Mouse (Mus musculus): ENCODE data around the gene Snf8. TPM values are rescaled to one million over a fixed set of nuclear protein-coding genes. Genes with fewer than 3 reads are reported as not detected.

Snf8 gene
- polyA plus RNA-seq (2014; fragmentation: Nextera tagmentation; extraction: Ambion mirVana): 34.2 and 63.5 TPM in 2 replicates

DNA sequence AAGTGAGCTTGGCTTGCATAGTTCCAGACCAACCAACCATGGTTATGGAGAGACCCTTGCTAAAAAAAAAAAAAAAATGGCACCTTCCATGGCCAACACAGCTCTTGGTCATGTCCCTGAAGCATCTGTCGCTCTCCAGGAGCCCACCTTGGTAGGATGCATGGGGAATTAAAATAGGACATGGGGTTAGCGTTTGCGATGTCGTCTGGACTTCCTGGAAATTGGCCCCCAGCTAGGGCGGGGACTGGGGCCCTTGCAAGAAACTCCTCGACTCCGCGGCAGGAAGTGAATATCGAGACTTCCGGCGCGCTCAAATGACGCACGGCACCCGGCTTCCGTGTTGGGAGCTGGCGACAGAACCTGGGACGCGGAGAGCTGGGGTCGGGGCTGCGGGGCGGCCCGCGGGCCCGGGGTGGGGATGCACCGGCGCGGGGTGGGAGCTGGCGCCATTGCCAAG lies at the start of gene Snf8:
TSS of gene Snf8 (plus strand) at position 290 of the 457 bp plus-strand sequence.
- peaks cover 4% of the 10 kb centered on the region for H3K4me1 ChIP-seq (ENCODE audit: control insufficient read depth, insufficient read depth, low read length)
- peak within 1 kb of the TSS; percentile 75 for H3K4me3 ChIP-seq (ENCODE audit: low read length)
- H3K36me3 ChIP-seq (ENCODE audit: control insufficient read depth, insufficient read depth, low read length): peaks cover 5% of the 10 kb centered on the region
- peak; percentile 87 for ATAC-seq (ENCODE audit: low FRiP score, low TSS enrichment)
- 0 out of 2 replicates have a peak within 1 kb of the TSS, but pooled peaks have one; percentile 4 for H3K27ac ChIP-seq (ENCODE audit: low read depth, low read length)
- WGBS: under 1% methylated on average over 29 of the region's 29 CpGs
- H3K27me3 ChIP-seq (ENCODE audit: control insufficient read depth, insufficient read depth, low read length): no peaks in the 10 kb centered on the region
- peak within 1 kb of the TSS; percentile 70 for H3K9ac ChIP-seq (ENCODE audit: low read depth, low read length)
- no peaks in the 10 kb centered on the region for H3K9me3 ChIP-seq (ENCODE audit: control insufficient read depth, low read length)
- H3K4me2 ChIP-seq (replicated peaks; ENCODE audit: low read depth, low read length): peak within 1 kb of the TSS; percentile 80

DNA sequence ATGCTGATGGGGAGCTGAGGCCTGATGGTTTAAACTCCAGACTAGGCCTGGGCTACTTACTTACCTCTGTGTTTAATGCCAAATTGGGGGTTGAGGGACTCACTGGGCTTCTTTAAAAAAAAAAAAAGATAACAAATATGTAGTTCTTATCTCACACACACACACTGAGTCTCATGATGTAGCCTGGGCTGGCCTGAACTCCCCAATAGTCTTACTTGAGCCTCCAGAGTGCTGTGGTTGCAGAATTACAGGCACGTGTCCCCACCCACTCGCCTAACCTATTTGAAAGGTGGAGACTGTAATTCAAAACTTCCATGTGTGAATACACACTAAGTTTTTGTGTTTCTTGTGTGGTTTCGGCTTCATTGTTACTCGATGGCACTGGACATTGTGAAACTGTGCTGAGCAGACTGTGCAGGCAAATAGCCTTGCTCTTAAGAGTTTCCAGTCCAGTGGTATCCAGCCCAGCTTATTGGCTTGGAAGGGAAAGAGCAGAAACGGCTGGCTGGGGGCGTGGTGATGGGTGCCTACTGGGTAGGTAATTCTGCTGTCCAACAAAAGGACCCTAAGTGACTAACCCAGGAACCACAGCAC lies 46.7 kb upstream of the Snf8 start:
- peaks cover 61% of the 10 kb centered on the region for H3K4me1 ChIP-seq (ENCODE audit: control insufficient read depth, insufficient read depth, low read length)
- WGBS: 65% methylated on average over 6 of the region's 6 CpGs
- ATAC-seq (ENCODE audit: low FRiP score, low TSS enrichment): no peak
- H3K4me3 ChIP-seq (ENCODE audit: low read length): no peak overlapping the region
- no peak overlapping the region for H3K9ac ChIP-seq (ENCODE audit: low read depth, low read length)
- peak overlapping the region; percentile 39; the same call in 1 of the 2 replicates for H3K27ac ChIP-seq (ENCODE audit: low read depth, low read length)
- H3K27me3 ChIP-seq (ENCODE audit: control insufficient read depth, insufficient read depth, low read length): no peaks in the 10 kb centered on the region
- H3K36me3 ChIP-seq (ENCODE audit: control insufficient read depth, insufficient read depth, low read length): peaks cover 14% of the 10 kb centered on the region; the same call in 1 of the 2 replicates
- H3K4me2 ChIP-seq (replicated peaks; ENCODE audit: low read depth, low read length): no peak overlapping the region
- no peaks in the 10 kb centered on the region for H3K9me3 ChIP-seq (ENCODE audit: control insufficient read depth, low read length)

DNA sequence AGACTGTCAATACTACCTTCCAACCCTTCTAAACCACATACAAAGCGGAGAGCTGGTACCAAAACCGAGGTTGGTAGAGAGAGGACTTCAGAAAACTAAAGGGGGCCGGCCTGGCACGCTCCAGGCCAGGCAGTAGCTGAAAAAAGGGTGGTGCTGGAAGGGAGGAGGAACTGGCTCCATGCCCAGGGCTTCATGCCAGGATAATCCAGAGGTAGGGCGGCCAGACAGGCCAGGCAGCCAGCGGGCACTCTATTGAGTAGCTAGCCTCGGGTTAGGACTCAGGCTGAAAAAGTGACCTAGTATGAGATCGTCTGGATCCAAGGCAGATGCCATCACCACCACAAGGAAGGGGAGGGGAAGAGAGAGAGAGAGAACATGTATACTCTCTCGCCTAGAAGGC lies 46.2 kb upstream of the Snf8 start:
- H3K4me1 ChIP-seq (ENCODE audit: control insufficient read depth, insufficient read depth, low read length): peaks cover 61% of the 10 kb centered on the region

DNA sequence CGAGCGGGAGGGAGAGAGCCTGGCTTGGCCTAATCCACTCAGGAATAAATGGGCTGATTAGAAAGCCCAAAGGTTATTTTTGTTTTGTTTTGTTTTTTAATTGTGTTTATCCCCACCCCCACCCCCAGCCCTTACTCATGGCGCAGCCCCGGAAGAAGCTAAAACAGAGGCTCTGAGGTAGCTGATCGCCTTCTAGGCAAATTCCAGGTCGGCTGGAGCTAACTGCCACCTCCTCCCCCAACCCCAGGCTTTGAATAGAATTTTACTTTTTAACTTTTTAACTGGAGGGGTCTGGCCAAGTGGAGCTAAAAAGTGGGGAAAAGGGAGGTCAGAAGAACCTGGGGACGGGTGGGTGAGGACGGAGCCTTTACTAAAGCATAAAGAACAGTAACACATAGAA lies 44.8 kb upstream of the Snf8 start:
- no peak for ATAC-seq (ENCODE audit: low FRiP score, low TSS enrichment)
- H3K9me3 ChIP-seq (ENCODE audit: control insufficient read depth, low read length): no peaks in the 10 kb centered on the region
- peak overlapping the region; percentile 41 for H3K4me3 ChIP-seq (ENCODE audit: low read length)
- peaks cover 14% of the 10 kb centered on the region; the same call in 1 of the 2 replicates for H3K36me3 ChIP-seq (ENCODE audit: control insufficient read depth, insufficient read depth, low read length)
- WGBS: 40% methylated on average over 8 of the region's 8 CpGs
- no peaks in the 10 kb centered on the region for H3K27me3 ChIP-seq (ENCODE audit: control insufficient read depth, insufficient read depth, low read length)
- peak overlapping the region; percentile 67; the same call in 1 of the 2 replicates for H3K9ac ChIP-seq (ENCODE audit: low read depth, low read length)
- H3K4me2 ChIP-seq (replicated peaks; ENCODE audit: low read depth, low read length): peak overlapping the region; percentile 81
- peaks cover 64% of the 10 kb centered on the region for H3K4me1 ChIP-seq (ENCODE audit: control insufficient read depth, insufficient read depth, low read length)
- peak overlapping the region; percentile 97 for H3K27ac ChIP-seq (ENCODE audit: low read depth, low read length)

More for the DNA sequence above, 46.2 kb upstream of the Snf8 start:
- no peak for ATAC-seq (ENCODE audit: low FRiP score, low TSS enrichment)
- H3K4me3 ChIP-seq (ENCODE audit: low read length): no peak overlapping the region
- 58% methylated on average over 9 of the region's 9 CpGs for WGBS
- H3K9ac ChIP-seq (ENCODE audit: low read depth, low read length): no peak overlapping the region
- H3K4me2 ChIP-seq (replicated peaks; ENCODE audit: low read depth, low read length): no peak overlapping the region
- peak overlapping the region; percentile 39; the same call in 1 of the 2 replicates for H3K27ac ChIP-seq (ENCODE audit: low read depth, low read length)
- H3K9me3 ChIP-seq (ENCODE audit: control insufficient read depth, low read length): no peaks in the 10 kb centered on the region
- no peaks in the 10 kb centered on the region for H3K27me3 ChIP-seq (ENCODE audit: control insufficient read depth, insufficient read depth, low read length)
- H3K36me3 ChIP-seq (ENCODE audit: control insufficient read depth, insufficient read depth, low read length): peaks cover 14% of the 10 kb centered on the region; the same call in 1 of the 2 replicates

DNA sequence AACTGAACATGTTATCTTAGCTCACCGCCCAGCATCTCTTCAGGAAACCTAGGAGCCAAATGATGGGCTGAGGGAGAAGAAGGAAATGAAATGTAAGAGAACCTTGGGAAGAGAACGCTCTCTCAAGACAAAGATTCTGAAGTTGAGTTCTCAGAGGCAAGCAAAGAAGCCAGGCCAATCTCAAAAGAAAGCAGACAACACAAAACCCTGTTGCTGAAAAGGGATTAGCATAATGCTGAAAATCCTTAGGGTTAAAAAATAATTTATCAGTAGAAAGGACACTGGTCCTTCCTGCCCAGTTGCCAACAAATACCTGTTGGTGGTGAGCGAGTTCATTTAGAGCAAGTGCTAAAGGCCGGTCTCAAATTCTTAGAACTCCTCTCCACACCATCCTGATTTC lies 44.3 kb upstream of the Snf8 start:
- WGBS: 34% methylated on average over 4 of the region's 4 CpGs
- H3K9ac ChIP-seq (ENCODE audit: low read depth, low read length): peak overlapping the region; percentile 67; the same call in 1 of the 2 replicates
- H3K4me1 ChIP-seq (ENCODE audit: control insufficient read depth, insufficient read depth, low read length): peaks cover 66% of the 10 kb centered on the region
- peak overlapping the region; percentile 97 for H3K27ac ChIP-seq (ENCODE audit: low read depth, low read length)
- H3K4me2 ChIP-seq (replicated peaks; ENCODE audit: low read depth, low read length): peak overlapping the region; percentile 81
- H3K4me3 ChIP-seq (ENCODE audit: low read length): peak overlapping the region; percentile 41
- ATAC-seq (ENCODE audit: low FRiP score, low TSS enrichment): no peak
- no peaks in the 10 kb centered on the region for H3K27me3 ChIP-seq (ENCODE audit: control insufficient read depth, insufficient read depth, low read length)
- H3K9me3 ChIP-seq (ENCODE audit: control insufficient read depth, low read length): no peaks in the 10 kb centered on the region
- H3K36me3 ChIP-seq (ENCODE audit: control insufficient read depth, insufficient read depth, low read length): peaks cover 14% of the 10 kb centered on the region; the same call in 1 of the 2 replicates

DNA sequence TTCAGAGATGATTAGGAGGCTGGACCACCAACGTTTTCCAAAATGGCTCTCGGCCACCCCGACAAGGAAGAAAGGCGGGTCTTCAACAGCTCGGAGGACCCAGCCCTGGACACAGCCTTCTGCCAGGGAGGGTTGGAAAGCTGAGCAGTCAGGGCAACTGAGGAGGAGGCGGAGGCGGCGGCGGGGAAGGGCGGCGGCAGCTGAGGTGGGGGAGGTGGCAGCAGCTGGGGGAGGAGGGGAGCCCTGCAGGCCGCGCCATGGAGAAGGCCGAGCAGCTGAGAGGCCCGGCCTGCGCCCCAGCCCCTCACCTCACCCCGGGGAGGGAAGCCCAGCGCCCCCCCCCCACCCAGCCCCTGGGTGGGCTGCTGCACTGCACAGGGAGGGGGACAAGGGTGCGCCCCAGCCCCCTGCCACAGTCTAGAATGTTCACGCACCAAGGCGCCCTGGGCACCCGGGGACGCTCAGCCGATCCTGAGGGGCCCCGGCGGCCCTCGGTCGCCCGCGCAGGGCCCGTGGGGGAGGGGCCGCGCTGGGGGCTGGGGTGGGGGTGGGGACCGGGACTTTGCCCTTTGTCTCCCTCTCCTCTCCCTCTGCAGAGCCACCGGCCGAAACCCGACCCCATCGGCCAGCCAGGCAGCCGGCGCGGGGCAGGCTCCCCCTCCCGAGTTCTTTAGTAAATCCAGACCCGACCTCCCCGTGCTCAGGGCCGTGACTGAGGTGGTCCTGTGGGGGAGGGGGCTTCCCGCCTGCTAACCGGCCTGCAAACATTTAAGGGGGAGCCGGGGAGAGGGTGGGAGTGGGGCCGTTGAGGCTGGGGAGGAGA lies 43.6 kb upstream of the Snf8 start:
- ATAC-seq (ENCODE audit: low FRiP score, low TSS enrichment): peak; percentile 92
- H3K9ac ChIP-seq (ENCODE audit: low read depth, low read length): peak overlapping the region; percentile 67
- peak overlapping the region; percentile 41 for H3K4me3 ChIP-seq (ENCODE audit: low read length)
- H3K9me3 ChIP-seq (ENCODE audit: control insufficient read depth, low read length): no peaks in the 10 kb centered on the region
- 3% methylated on average over 37 of the region's 49 CpGs for WGBS
- H3K4me1 ChIP-seq (ENCODE audit: control insufficient read depth, insufficient read depth, low read length): peaks cover 66% of the 10 kb centered on the region
- H3K36me3 ChIP-seq (ENCODE audit: control insufficient read depth, insufficient read depth, low read length): peaks cover 14% of the 10 kb centered on the region; the same call in 1 of the 2 replicates
- peak overlapping the region; percentile 97 for H3K27ac ChIP-seq (ENCODE audit: low read depth, low read length)
- no peaks in the 10 kb centered on the region for H3K27me3 ChIP-seq (ENCODE audit: control insufficient read depth, insufficient read depth, low read length)
- peak overlapping the region; percentile 81 for H3K4me2 ChIP-seq (replicated peaks; ENCODE audit: low read depth, low read length)

DNA sequence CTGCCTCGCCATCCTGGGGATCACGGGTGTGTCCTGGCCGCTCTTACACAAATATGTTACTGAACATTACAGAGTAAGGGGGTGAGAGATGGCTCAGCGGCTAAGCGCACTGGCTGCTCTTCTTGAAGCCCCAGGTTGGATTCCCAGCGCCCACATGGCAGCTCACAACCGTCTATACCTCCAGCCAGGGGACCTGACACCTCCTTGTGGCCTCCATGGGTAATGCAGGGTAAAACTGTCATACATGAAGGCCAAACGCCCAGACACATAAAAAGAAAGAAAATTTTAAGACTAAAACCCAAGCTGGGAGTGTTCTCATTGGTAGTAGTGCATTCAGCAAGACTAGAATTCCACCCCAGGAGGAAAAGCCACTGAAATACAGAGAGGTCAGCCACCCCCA lies 40.5 kb upstream of the Snf8 start:
- no peaks in the 10 kb centered on the region for H3K27me3 ChIP-seq (ENCODE audit: control insufficient read depth, insufficient read depth, low read length)
- no peak overlapping the region for H3K9ac ChIP-seq (ENCODE audit: low read depth, low read length)
- peaks cover 56% of the 10 kb centered on the region for H3K4me1 ChIP-seq (ENCODE audit: control insufficient read depth, insufficient read depth, low read length)
- ATAC-seq (ENCODE audit: low FRiP score, low TSS enrichment): no peak
- H3K4me3 ChIP-seq (ENCODE audit: low read length): no peak overlapping the region
- WGBS: 92% methylated on average over 8 of the region's 8 CpGs
- peaks cover 7% of the 10 kb centered on the region; the same call in 1 of the 2 replicates for H3K36me3 ChIP-seq (ENCODE audit: control insufficient read depth, insufficient read depth, low read length)
- H3K4me2 ChIP-seq (replicated peaks; ENCODE audit: low read depth, low read length): 0 out of 2 replicates have a peak overlapping the region, but pooled peaks have one; percentile 8
- H3K9me3 ChIP-seq (ENCODE audit: control insufficient read depth, low read length): no peaks in the 10 kb centered on the region
- H3K27ac ChIP-seq (ENCODE audit: low read depth, low read length): 0 out of 2 replicates have a peak overlapping the region, but pooled peaks have one; percentile 30

DNA sequence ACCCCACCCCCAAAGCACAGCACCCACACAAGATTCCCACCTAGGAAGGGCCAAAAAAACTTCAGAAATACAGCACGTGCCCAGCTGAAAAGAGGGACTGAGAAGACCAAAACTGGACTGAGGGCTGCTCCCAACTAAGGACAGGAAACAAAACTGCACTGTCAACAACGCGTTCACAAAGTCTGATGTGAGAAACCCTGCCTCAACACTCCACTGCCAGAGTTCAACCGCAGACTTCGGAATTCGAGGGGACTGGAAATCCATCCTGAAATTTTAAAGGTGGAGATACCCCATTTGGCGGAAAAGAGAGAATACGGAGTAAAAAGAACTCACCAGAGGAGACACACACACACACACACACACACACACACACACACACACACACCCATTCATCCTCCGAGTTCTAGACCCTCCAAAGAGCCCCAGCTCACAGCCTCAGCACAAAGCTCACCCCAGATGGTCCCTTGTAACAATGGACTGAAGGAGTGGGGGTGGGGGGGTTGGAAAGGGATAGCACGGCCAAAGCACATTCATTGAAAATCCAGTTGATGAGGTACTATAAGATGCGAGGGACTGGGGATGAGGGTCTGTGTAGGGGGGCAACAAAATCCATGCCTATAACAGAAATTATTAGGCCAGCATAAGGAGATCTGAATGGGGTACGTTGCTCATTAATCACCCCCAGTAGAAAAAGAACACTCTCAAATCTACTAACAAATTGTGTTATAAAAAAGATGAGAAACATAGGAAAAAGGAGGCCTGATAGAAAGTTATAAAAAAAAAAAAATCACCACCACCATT lies 31.4 kb upstream of the Snf8 start:
- H3K4me1 ChIP-seq (ENCODE audit: control insufficient read depth, insufficient read depth, low read length): peaks cover 21% of the 10 kb centered on the region
- H3K4me3 ChIP-seq (ENCODE audit: low read length): peak overlapping the region; percentile 96
- no peaks in the 10 kb centered on the region for H3K9me3 ChIP-seq (ENCODE audit: control insufficient read depth, low read length)
- peak overlapping the region; percentile 92 for H3K9ac ChIP-seq (ENCODE audit: low read depth, low read length)
- under 1% methylated on average over 12 of the region's 12 CpGs for WGBS
- no peaks in the 10 kb centered on the region; the same call in 1 of the 2 replicates for H3K36me3 ChIP-seq (ENCODE audit: control insufficient read depth, insufficient read depth, low read length)
- peak overlapping the region; percentile 75 for H3K4me2 ChIP-seq (replicated peaks; ENCODE audit: low read depth, low read length)
- H3K27ac ChIP-seq (ENCODE audit: low read depth, low read length): peak overlapping the region; percentile 94; the same call in 1 of the 2 replicates
- H3K27me3 ChIP-seq (ENCODE audit: control insufficient read depth, insufficient read depth, low read length): no peaks in the 10 kb centered on the region
- ATAC-seq (ENCODE audit: low FRiP score, low TSS enrichment): no peak

All from kidney, embryonic 14.5 days (tissue).